In the genomic region with DNA sequence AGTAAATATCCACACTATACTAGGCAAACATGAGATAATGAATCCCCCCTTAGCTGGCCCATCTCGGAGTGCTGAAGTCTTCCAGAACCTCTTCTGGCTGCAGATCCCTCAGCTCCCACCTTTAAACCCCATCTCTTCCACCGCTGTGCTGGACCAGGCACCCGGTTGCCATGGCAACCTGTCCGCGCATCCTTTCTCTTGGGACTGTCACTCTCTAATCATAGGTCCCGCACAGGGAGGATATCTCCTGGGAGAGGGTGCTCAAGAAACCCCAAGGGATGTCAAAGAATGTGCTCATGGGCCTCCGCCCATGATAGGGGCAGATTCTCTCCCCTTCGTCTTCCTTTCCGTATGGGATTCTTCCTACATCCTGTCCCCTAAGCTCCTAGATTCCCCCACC, we compare ENCODE assay signal across 8 mouse cellular contexts. TPM values are rescaled to one million over a fixed set of nuclear protein-coding genes. Genes with fewer than 3 reads are reported as not detected.
DNase-seq lines count a peak whose midpoint lies in the region; ATAC-seq and TF ChIP-seq lines count a peak whose summit lies in the region.

No protein-coding gene starts in this region.

- 5% methylated on average over 9 of the region's 9 CpGs for WGBS in intestine, embryonic 15.5 days
- WGBS in neural tube, embryonic 13.5 days, result 2% methylated on average over 9 of the region's 9 CpGs

- no peak overlapping the region for H3K9ac ChIP-seq in intestine, embryonic 15.5 days
- H3K9ac ChIP-seq in neural tube, embryonic 13.5 days, result peak overlapping the region; percentile 68

- no peaks in the 10 kb centered on the region for H3K36me3 ChIP-seq in intestine, embryonic 15.5 days
- H3K36me3 ChIP-seq in neural tube, embryonic 13.5 days, result no peaks in the 10 kb centered on the region

- no peaks in the 10 kb centered on the region for H3K9me3 ChIP-seq in intestine, embryonic 15.5 days
- H3K9me3 ChIP-seq in neural tube, embryonic 13.5 days, result no peaks in the 10 kb centered on the region

- H3K27ac ChIP-seq in cortical plate, adult 2 months (ENCODE audit: insufficient read depth, low read length), result peak overlapping the region; percentile 65
- no peak overlapping the region for H3K27ac ChIP-seq in intestine, embryonic 15.5 days
- peak overlapping the region; percentile 70; the same call in 1 of the 2 replicates for H3K27ac ChIP-seq in neural tube, embryonic 13.5 days (replicated peaks)

- 0 out of 2 replicates have a peak, but pooled peaks have one; percentile 41 for TF ChIP-seq POLR2A in cortical plate, adult 2 months (IDR thresholded peaks at IDR 0.05; ENCODE audit: extremely low read depth, insufficient read depth, low read length)

- H3K4me3 ChIP-seq in cortical plate, adult 2 months (ENCODE audit: insufficient read depth, low read length), result peak overlapping the region; percentile 85
- peak overlapping the region; percentile 19 for H3K4me3 ChIP-seq in intestine, embryonic 15.5 days (replicated peaks)
- H3K4me3 ChIP-seq in neural tube, embryonic 13.5 days, result peak overlapping the region; percentile 42

- peaks cover 44% of the 10 kb centered on the region for H3K27me3 ChIP-seq in intestine, embryonic 15.5 days (replicated peaks)
- peaks cover 76% of the 10 kb centered on the region for H3K27me3 ChIP-seq in neural tube, embryonic 13.5 days

- DNase-seq in layer of hippocampus, adult 11-12 months (ENCODE audit: low spot score), result peak; percentile 57
- no peak for DNase-seq in layer of hippocampus, adult 9-10 months (ENCODE audit: low spot score)
- DNase-seq in adrenal gland, postnatal 36 days, result no peak
- DNase-seq in ovary, postnatal 14 days (ENCODE audit: low spot score), result no peak
- DNase-seq in lung, adult 18-20 months, result no peak

- TF ChIP-seq CTCF in cortical plate, adult 2 months (IDR thresholded peaks at IDR 0.05; ENCODE audit: extremely low read depth, insufficient read depth, low read length), result no peak

- no peaks in the 10 kb centered on the region; the same call in 1 of the 2 replicates for H3K4me1 ChIP-seq in cortical plate, adult 2 months (ENCODE audit: control insufficient read depth, insufficient read depth, low read length)
- H3K4me1 ChIP-seq in intestine, embryonic 15.5 days (replicated peaks), result peaks cover 57% of the 10 kb centered on the region
- peaks cover 58% of the 10 kb centered on the region for H3K4me1 ChIP-seq in neural tube, embryonic 13.5 days (replicated peaks)

- peak overlapping the region; percentile 49 for H3K4me2 ChIP-seq in intestine, embryonic 15.5 days (replicated peaks)
- H3K4me2 ChIP-seq in neural tube, embryonic 13.5 days, result peak overlapping the region; percentile 63

- ATAC-seq in intestine, embryonic 15.5 days, result no peak
- 0 out of 2 replicates have a peak, but pooled peaks have one; percentile 11 for ATAC-seq in neural tube, embryonic 13.5 days (ENCODE audit: low read depth)

RNA-seq across cellular contexts. Expression of gene Fxyd7, which starts 0.3 kb away (rescaled TPM):
- 378 and 426 TPM in 2 replicates for polyA plus RNA-seq in cortical plate, adult 2 months (2012; rRNA removed)
- polyA plus RNA-seq in intestine, embryonic 15.5 days (2015; fragmentation: Nextera tagmentation; extraction: Ambion mirVana), result 20.3 and 20.7 TPM in 2 replicates
- polyA plus RNA-seq in neural tube, embryonic 13.5 days (2015; fragmentation: Nextera tagmentation; extraction: Ambion mirVana), result 181 and 239 TPM in 2 replicates
- 1 to 10 TPM; 1.2 to 1.6 TPM for total RNA-seq in adrenal gland, postnatal 36 days (2021)

RNA-seq across cellular contexts. Expression of gene Fxyd1, which starts 6.1 kb away (rescaled TPM):
- polyA plus RNA-seq in cortical plate, adult 2 months (2012; rRNA removed), result 141 and 156 TPM in 2 replicates
- 64.5 and 80.1 TPM in 2 replicates for polyA plus RNA-seq in intestine, embryonic 15.5 days (2015; fragmentation: Nextera tagmentation; extraction: Ambion mirVana)
- polyA plus RNA-seq in neural tube, embryonic 13.5 days (2015; fragmentation: Nextera tagmentation; extraction: Ambion mirVana), result 28.2 and 33.9 TPM in 2 replicates
- total RNA-seq in adrenal gland, postnatal 36 days (2021), result 100 to 1,000 TPM; 167 to 239 TPM

RNA-seq across cellular contexts. Expression of gene Lgi4, which starts 8.2 kb away (rescaled TPM):
- polyA plus RNA-seq in cortical plate, adult 2 months (2012; rRNA removed), result 35.6 and 37.5 TPM in 2 replicates
- polyA plus RNA-seq in intestine, embryonic 15.5 days (2015; fragmentation: Nextera tagmentation; extraction: Ambion mirVana), result 1.5 TPM in 2 replicates
- 2.0 and 2.6 TPM in 2 replicates for polyA plus RNA-seq in neural tube, embryonic 13.5 days (2015; fragmentation: Nextera tagmentation; extraction: Ambion mirVana)
- 1 to 10 TPM; 2.7 to 5.4 TPM for total RNA-seq in adrenal gland, postnatal 36 days (2021)

RNA-seq across cellular contexts. Expression of gene Fxyd5, which starts 8.6 kb away (rescaled TPM):
- polyA plus RNA-seq in cortical plate, adult 2 months (2012; rRNA removed), result 52.7 and 62.8 TPM in 2 replicates
- polyA plus RNA-seq in intestine, embryonic 15.5 days (2015; fragmentation: Nextera tagmentation; extraction: Ambion mirVana), result 21.7 and 29.8 TPM in 2 replicates
- 15.9 and 19.6 TPM in 2 replicates for polyA plus RNA-seq in neural tube, embryonic 13.5 days (2015; fragmentation: Nextera tagmentation; extraction: Ambion mirVana)
- total RNA-seq in adrenal gland, postnatal 36 days (2021), result 100 to 1,000 TPM in 1 of 2 experiments, 10 to 100 TPM in 1; 34.8 to 103 TPM

RNA-seq across cellular contexts. Expression of gene Fxyd3, which starts 25.6 kb away (rescaled TPM):
- 0.59 and 1.0 TPM in 2 replicates for polyA plus RNA-seq in cortical plate, adult 2 months (2012; rRNA removed)
- 70.8 and 77.4 TPM in 2 replicates for polyA plus RNA-seq in intestine, embryonic 15.5 days (2015; fragmentation: Nextera tagmentation; extraction: Ambion mirVana)
- 2.2 and 2.5 TPM in 2 replicates for polyA plus RNA-seq in neural tube, embryonic 13.5 days (2015; fragmentation: Nextera tagmentation; extraction: Ambion mirVana)
- total RNA-seq in adrenal gland, postnatal 36 days (2021), result 1 to 10 TPM; 1.5 to 2.3 TPM

Comparison
In these comparisons a context has a peak if more than half of its experiments do, and no peak if none do; other contexts are left out.
1. H3K4me3 ChIP-seq: peak in every context shown above with its lines; median percentile 85 in cortical plate, adult 2 months; 42 in neural tube, embryonic 13.5 days; 19 in intestine, embryonic 15.5 days.
2. RNA of gene Lgi4, which starts 8.2 kb away (polyA plus RNA-seq): 35.6 to 37.5 TPM in cortical plate, adult 2 months; 2.0 to 2.6 TPM in neural tube, embryonic 13.5 days and 1.5 TPM in intestine, embryonic 15.5 days; every median in the first group is over 10 times any median in the second.